Mouse (Mus musculus) heart, embryonic 10.5 days (tissue): Measurements from ENCODE around the gene Zfp978. TPM values are rescaled to one million over a fixed set of nuclear protein-coding genes. Genes with fewer than 3 reads are reported as not detected.
"Not testable (repeated sequence)": the region's sequence is repeated elsewhere in the genome, so short reads cannot be mapped to it uniquely, and the experiment has no call there.

Experiments
- DNase-seq: peaks from one replicate; pipeline ENCODE4 v3.0.0-alpha.2; 2017; ENCODE audit warnings: low spot score
- H3K27ac ChIP-seq: fragments of 300-500 bp; sonication (generic); 2 replicates; pipeline ENCODE4 v1.5.1; 2016; ENCODE audit warnings: mild to moderate bottlenecking
- H3K27me3 ChIP-seq: fragments of 300-500 bp; sonication (generic); 2 replicates; pipeline ENCODE4 v1.6.1; 2016; ENCODE audit warnings: mild to moderate bottlenecking; ENCODE audit not compliant: poor library complexity, insufficient read depth, severe bottlenecking
- H3K36me3 ChIP-seq: fragments of 300-500 bp; sonication (generic); 2 replicates; pipeline ENCODE4 v1.6.1; 2016; ENCODE audit warnings: mild to moderate bottlenecking, moderate library complexity
- H3K4me1 ChIP-seq: fragments of 300-500 bp; sonication (generic); 2 replicates; pipeline ENCODE4 v1.6.1; 2016; ENCODE audit warnings: mild to moderate bottlenecking
- H3K4me3 ChIP-seq: fragments of 300-500 bp; sonication (generic); 2 replicates; pipeline ENCODE4 v1.5.1; 2016; ENCODE audit warnings: mild to moderate bottlenecking, moderate library complexity
- H3K9me3 ChIP-seq: fragments of 300-500 bp; sonication (generic); 2 replicates; pipeline ENCODE4 v1.6.1; 2016; ENCODE audit warnings: mild to moderate bottlenecking, moderate library complexity
- WGBS: fragments of 180-500 bp; shearing (Covaris S2); methylation state at CpG from one replicate; pipeline ENCODE4 v1.1.7; 2016; 5-methylcytosine and 5-hydroxymethylcytosine counted together
- polyA plus RNA-seq: library from polyadenylated mRNA; unstranded; fragments of >200 nt; fragmentation: Nextera tagmentation; extraction: Ambion mirVana; gene quantifications from 2 replicates; pipeline ENCODE4 v1.2.1, GENCODE M21; 2016

Gene Zfp978
- polyA plus RNA-seq, 1 experiment from 2014 or later = 0.14 TPM

DNA sequence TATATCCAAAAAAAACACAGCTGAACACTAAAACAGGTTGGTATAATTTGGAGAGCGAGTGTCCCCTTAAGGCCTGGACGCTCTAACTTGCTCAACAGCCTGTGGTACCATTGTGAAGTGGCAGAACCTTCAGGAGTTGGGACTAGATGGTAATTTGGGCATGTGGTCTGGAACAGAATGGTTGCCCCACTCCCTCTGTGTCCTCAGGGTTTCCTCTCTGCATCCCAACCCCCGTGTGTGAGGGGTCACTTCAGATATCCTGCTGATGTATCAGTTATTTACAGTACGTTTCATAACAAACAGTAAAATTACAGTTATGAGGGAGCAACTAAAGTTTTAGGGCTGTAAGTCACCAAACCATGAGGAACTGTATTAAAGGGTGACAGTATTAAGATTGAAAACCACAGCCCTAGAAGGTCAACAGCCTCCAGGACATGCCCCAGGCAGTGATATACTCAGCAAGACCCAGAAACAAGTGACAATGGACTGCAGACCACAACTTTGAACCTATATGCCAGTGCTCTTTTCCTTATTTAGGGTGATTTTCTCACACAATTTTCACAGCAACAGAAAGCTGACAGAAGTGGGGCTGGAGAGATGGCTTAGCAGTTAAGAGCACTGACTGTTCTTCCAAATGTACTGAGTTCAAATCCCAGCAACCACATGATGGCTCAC, 14.6 kb upstream of the Zfp978 start:
- H3K27ac ChIP-seq, H3K4me3 ChIP-seq, H3K36me3 ChIP-seq, H3K4me1 ChIP-seq, H3K27me3 ChIP-seq: not testable (repeated sequence)
- peak; percentile 69 for DNase-seq
- 64% methylated on average over 4 of the region's 4 CpGs for WGBS
- H3K9me3 ChIP-seq = peaks cover 59% of the 10 kb centered on the region

GRCm38 (mm10) chr4:147347300-147347699, 13.8 kb upstream of the Zfp978 start:
- not testable (repeated sequence) for H3K36me3 ChIP-seq, H3K27me3 ChIP-seq, H3K27ac ChIP-seq, H3K4me1 ChIP-seq, H3K4me3 ChIP-seq
- H3K9me3 ChIP-seq = peaks cover 59% of the 10 kb centered on the region
- WGBS = 70% methylated on average over 4 of the region's 4 CpGs
- DNase-seq = peak; percentile 71

DNA sequence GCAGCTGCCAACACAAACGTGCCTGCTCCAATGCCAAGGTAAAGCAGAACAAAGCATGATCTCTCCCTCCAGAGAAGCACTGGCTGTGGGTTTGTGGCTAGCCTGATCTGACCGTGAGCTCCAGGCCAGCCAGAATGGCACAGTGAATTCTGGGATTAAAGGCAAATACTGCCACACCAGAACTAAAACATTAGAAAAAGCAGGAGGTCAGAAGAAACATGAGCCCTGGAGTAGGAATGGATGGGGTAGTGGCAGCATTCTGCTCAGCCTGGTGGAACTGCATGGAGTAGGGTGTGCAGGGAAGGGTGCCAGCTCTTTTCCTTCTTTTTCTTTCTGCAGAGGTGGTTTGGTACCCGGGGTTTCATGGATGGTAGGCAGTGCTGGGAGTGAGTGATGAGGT, 13.2 kb upstream of the Zfp978 start:
- H3K36me3 ChIP-seq, DNase-seq, H3K27me3 ChIP-seq, H3K4me3 ChIP-seq, H3K27ac ChIP-seq, H3K4me1 ChIP-seq: not testable (repeated sequence)
- WGBS = 70% methylated on average over 2 of the region's 3 CpGs
- peaks cover 55% of the 10 kb centered on the region for H3K9me3 ChIP-seq

- WGBS = 71% methylated on average over 2 of the region's 2 CpGs
- H3K27ac ChIP-seq, H3K4me1 ChIP-seq, H3K36me3 ChIP-seq, H3K27me3 ChIP-seq, H3K4me3 ChIP-seq: not testable (repeated sequence)
- H3K9me3 ChIP-seq = peaks cover 52% of the 10 kb centered on the region
- DNase-seq = peak; percentile 24
Observed at GRCm38 (mm10) chr4:147348401-147348800, 12.7 kb upstream of the Zfp978 start.

DNA sequence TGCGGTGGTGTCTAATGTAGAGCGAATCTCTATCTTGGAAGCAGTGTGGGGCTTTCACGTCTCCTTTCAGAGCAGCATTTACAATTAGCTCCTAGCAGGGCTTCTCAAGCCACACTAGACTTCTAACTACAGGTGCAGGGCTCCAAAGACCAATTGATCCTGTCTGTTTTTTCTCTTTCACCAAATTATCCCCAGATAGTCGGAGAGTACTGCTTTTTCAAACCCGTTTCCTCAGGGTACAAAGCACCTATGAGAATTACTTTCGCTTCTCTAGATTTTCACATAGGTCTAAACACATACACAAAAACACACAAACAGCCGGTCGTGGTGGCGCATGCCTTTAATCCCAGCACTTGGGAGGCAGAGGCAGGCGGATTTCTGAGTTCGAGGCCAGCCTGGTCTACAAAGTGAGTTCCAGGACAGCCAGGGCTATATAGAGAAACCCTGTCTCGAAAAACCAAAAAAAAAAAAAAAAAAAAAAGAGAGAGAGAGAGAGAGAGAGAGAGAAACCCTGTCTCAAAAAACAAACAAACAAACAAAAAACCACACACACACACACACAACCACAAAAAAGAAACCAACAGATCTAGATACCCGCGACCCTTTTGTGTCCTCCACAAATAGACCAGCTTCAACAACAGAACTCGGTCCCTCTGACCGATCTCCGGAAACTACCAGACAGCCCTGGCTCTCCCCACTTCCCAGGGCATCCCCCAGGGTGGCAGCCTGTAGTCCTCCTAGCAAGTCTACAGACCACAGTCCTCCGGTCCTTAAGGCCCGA, 12.0 kb upstream of the Zfp978 start:
- H3K9me3 ChIP-seq = peaks cover 45% of the 10 kb centered on the region
- 84% methylated on average over 18 of the region's 19 CpGs for WGBS
- H3K27ac ChIP-seq, H3K4me3 ChIP-seq, H3K36me3 ChIP-seq, H3K4me1 ChIP-seq, H3K27me3 ChIP-seq: not testable (repeated sequence)
- peak; percentile 76 for DNase-seq

DNA sequence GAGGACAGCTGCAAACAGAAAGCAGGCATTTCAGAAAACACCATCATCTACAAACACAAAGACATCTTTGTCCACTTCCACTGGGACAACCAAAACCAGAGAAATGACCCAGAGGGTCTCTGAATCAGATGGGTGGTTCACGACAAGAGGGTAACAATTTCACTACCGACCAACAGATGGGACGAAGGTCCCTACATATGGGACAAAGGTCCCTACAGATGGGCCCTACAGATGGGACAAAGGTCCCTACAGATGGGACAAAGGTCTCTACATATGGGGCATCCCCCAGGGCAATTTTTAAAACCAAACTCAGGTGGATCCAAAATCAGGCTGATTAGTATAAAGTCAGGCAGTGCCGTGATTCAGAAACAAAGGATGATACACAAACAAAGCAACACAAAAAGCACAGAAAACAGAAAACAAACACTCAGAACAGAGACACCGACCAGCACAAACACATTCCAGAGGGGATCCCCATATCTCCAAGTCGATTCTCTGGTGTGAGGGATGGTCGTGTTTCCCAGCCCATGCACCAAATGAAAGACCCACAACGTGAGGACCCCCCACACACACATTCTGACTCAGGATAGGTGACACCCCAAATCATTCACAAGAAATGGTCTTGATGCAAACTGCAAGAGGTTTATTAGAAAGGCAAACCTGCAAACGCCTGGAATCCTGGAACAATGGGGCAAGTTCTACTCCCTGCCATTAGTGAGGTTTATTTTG, 11.3 kb upstream of the Zfp978 start:
- not testable (repeated sequence) for H3K4me3 ChIP-seq, H3K27me3 ChIP-seq, H3K36me3 ChIP-seq, H3K27ac ChIP-seq, H3K4me1 ChIP-seq
- WGBS = 77% methylated on average over 9 of the region's 9 CpGs
- DNase-seq = peak; percentile 70
- peaks cover 45% of the 10 kb centered on the region for H3K9me3 ChIP-seq

DNA sequence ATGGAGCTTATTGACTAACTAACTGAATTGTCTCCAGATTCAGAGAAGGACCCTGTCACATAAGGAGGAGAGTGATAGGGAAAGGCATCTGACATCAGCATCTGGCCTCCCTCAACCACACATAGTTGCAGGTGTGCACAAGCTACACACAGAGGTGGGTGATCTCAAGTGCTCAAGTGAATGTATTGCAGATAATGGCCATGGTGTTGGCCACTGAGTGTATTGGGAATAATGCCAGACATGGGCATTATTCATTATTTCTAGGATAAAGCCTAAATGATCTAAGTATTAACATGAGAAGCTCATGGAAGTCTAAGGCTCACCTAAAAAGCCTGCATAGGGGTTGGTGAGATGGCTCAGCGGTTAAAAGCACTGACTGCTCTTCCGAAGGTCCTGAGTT, 10.6 kb upstream of the Zfp978 start:
- H3K9me3 ChIP-seq = peaks cover 45% of the 10 kb centered on the region
- not testable (repeated sequence) for H3K4me1 ChIP-seq, H3K27ac ChIP-seq, H3K27me3 ChIP-seq, H3K36me3 ChIP-seq, H3K4me3 ChIP-seq
- 82% methylated on average over 2 of the region's 2 CpGs for whole genome bisulfite sequencing
- DNase-seq = peak; percentile 71

DNA sequence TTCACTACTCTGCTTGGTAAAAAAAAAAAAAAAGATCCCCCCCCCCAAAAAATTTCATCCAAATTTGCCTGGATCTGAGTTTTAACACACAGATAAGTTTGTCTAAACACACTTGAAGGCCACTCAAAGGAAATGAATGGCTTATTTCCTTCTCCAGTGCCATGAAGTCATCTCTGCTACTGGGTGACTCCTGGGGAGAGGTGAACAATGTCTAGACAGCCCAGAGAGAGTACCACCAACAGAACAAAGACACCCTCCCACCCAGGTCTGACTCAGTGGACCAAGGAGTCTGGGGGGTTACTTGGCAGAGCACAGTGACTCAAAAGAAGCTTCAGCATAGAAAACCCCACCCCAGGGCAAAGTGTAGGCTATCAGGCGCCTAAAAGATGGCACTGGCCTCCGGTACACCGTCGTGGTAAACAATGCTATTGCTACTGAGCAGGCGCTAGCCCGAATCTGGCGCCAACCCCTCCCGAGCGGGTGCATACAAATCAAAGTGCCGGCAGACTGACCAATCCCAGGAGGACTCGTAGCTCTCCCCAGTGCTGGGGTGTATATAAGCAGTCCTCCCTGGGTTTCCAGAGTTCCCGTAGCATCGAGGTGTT, 9.6 kb upstream of the Zfp978 start:
- H3K27ac ChIP-seq, H3K4me1 ChIP-seq, H3K36me3 ChIP-seq, H3K27me3 ChIP-seq, H3K4me3 ChIP-seq, DNase-seq: not testable (repeated sequence)
- peaks cover 41% of the 10 kb centered on the region for H3K9me3 ChIP-seq
- 79% methylated on average over 11 of the region's 13 CpGs for WGBS

GRCm38 (mm10) chr4:147353626-147354025, 7.5 kb upstream of the Zfp978 start:
- peaks cover 28% of the 10 kb centered on the region for H3K9me3 ChIP-seq
- not testable (repeated sequence) for DNase-seq, H3K4me3 ChIP-seq, H3K36me3 ChIP-seq, H3K4me1 ChIP-seq, H3K27ac ChIP-seq, H3K27me3 ChIP-seq
- 79% methylated on average over 4 of the region's 4 CpGs for WGBS

GRCm38 (mm10) chr4:147356042-147356441, 5.1 kb upstream of the Zfp978 start:
- H3K36me3 ChIP-seq, H3K27me3 ChIP-seq, H3K4me3 ChIP-seq, DNase-seq, H3K27ac ChIP-seq, H3K4me1 ChIP-seq, H3K9me3 ChIP-seq: not testable (repeated sequence)
- WGBS = no CpG with 5 or more reads among the region's 3 CpGs

- not testable (repeated sequence) for H3K4me1 ChIP-seq, DNase-seq, H3K9me3 ChIP-seq, H3K27ac ChIP-seq, H3K36me3 ChIP-seq, H3K27me3 ChIP-seq, H3K4me3 ChIP-seq
- no CpG with 5 or more reads among the region's 2 CpGs for WGBS
Observed at GRCm38 (mm10) chr4:147357195-147357594, 3.9 kb upstream of the Zfp978 start.

- not testable (repeated sequence) for H3K4me3 ChIP-seq, H3K36me3 ChIP-seq, H3K27me3 ChIP-seq, DNase-seq, H3K9me3 ChIP-seq, H3K4me1 ChIP-seq, H3K27ac ChIP-seq
- no CpG with 5 or more reads among the region's 1 CpGs for WGBS
Observed at GRCm38 (mm10) chr4:147361872-147362271, 769 bp downstream of the Zfp978 start.

DNA sequence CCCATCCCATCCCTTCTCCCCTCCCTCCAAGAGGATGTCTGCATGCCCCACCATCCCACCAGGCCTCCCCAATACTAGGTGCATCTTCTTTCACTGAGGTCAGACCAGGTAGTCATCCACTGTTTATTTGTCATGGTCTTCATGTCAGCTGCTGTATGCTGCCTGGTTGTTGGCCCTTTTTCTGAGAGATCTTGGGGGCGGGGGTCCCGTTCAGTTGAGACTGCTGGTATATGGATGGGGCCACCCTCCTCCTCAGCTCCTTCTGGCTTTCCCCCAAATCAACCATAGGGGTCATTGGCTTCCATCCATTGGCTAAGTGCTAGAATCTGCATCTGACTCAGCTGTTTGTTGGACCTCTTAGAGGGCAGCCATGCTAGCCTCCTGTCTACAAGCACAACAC, 8.5 kb downstream of the Zfp978 start:
- not testable (repeated sequence) for H3K4me3 ChIP-seq, DNase-seq, H3K27ac ChIP-seq, H3K9me3 ChIP-seq, H3K36me3 ChIP-seq, H3K27me3 ChIP-seq, H3K4me1 ChIP-seq
- WGBS = no CpG with 5 or more reads among the region's 2 CpGs
